In the genomic region with DNA sequence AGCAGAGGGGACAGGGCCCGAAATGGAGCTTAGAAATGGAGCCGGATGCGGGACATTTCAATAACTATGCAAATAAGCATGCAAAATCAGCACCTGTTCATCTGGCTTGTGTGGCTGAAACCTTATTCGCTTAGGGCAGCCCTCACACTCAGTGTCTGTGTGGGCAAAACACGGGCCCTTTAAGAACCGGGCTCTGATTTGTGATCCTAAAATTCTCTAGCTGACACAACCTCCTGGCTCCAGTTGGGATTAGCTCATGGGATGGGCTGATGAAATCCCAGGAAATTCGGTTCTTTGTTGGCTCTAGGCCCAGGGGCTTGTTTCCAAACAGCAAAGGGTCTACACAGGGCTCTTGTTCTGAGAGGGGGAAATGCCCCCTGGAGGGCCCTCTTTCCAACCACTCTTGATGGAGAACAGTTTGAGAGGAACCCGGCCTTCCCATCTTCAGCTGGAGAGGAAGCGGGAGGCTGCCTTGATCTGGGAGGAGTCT, we compare ENCODE assay signal across 9 mouse cellular contexts. TPM values are rescaled to one million over a fixed set of nuclear protein-coding genes. Genes with fewer than 3 reads are reported as not detected.
DNase-seq lines count a peak whose midpoint lies in the region; ATAC-seq lines count a peak whose summit lies in the region.
"Had no signal": no experiment of that assay in that cellular context is flagged by ENCODE, and none has a peak within 500 bp of the region (broad histone marks: within the 10 kb centered on the region; RNA-seq: fewer than 3 reads in every experiment).

No protein-coding gene starts in this region.

- no peaks in the 10 kb centered on the region for H3K36me3 ChIP-seq in kidney, embryonic 15.5 days
- no peaks in the 10 kb centered on the region for H3K36me3 ChIP-seq in stomach, embryonic 14.5 days (ENCODE audit: control insufficient read depth, insufficient read depth, low read length)
- H3K36me3 ChIP-seq: liver, embryonic 13.5 days had no signal

- H3K9ac ChIP-seq in kidney, embryonic 15.5 days: no peak overlapping the region
- no peak overlapping the region for H3K9ac ChIP-seq in stomach, embryonic 14.5 days (replicated peaks; ENCODE audit: low read depth, low read length)
- H3K9ac ChIP-seq: liver, embryonic 13.5 days had no signal

- peak; percentile 48 for DNase-seq in left cerebral cortex, postnatal 4 days
- DNase-seq in left cerebral cortex, postnatal 36 days (ENCODE audit: low spot score in 2 of 2): no peak
- DNase-seq in cerebellum, adult 8-10 months: peak; percentile 76
- peak; percentile 98 for DNase-seq in heart, adult 11 months
- DNase-seq in thymus, postnatal 36 days: no peak
- no peak for DNase-seq in left cerebral cortex, adult 8-10 months (ENCODE audit: low spot score in 2 of 2)
- DNase-seq: liver, embryonic 13.5 days had no signal

- H3K4me1 ChIP-seq in kidney, embryonic 15.5 days: peaks cover 49% of the 10 kb centered on the region
- peaks cover 4% of the 10 kb centered on the region; the same call in 1 of the 2 replicates for H3K4me1 ChIP-seq in stomach, embryonic 14.5 days (ENCODE audit: control insufficient read depth, insufficient read depth, low read length)

- intact Hi-C loops in left cerebral cortex, postnatal 4 days (cut with DNase I): no loop called here
- intact Hi-C loops in left cerebral cortex, postnatal 36 days (cut with DNase I): no loop called here

- peak overlapping the region; percentile 19 for H3K4me3 ChIP-seq in kidney, embryonic 15.5 days (replicated peaks)
- H3K4me3 ChIP-seq in stomach, embryonic 14.5 days (ENCODE audit: low read depth, low read length): no peak overlapping the region
- H3K4me3 ChIP-seq: liver, embryonic 13.5 days had no signal

- no peak for ATAC-seq in kidney, embryonic 15.5 days (replicated peaks; ENCODE audit: low FRiP score)
- no peak for ATAC-seq in stomach, embryonic 14.5 days (ENCODE audit: insufficient number of reproducible peaks, insufficient read depth, low FRiP score, low read depth)

- H3K27ac ChIP-seq in kidney, embryonic 15.5 days: peak overlapping the region; percentile 34
- 0 out of 2 replicates have a peak overlapping the region, but pooled peaks have one; percentile 30 for H3K27ac ChIP-seq in stomach, embryonic 14.5 days (ENCODE audit: low read length)
- H3K27ac ChIP-seq: liver, embryonic 13.5 days had no signal

- no peaks in the 10 kb centered on the region for H3K27me3 ChIP-seq in kidney, embryonic 15.5 days
- no peaks in the 10 kb centered on the region for H3K27me3 ChIP-seq in stomach, embryonic 14.5 days (ENCODE audit: control insufficient read depth, insufficient read depth, low read length)

- peak overlapping the region; percentile 42 for H3K4me2 ChIP-seq in kidney, embryonic 15.5 days
- peak overlapping the region; percentile 2; the same call in 1 of the 2 replicates for H3K4me2 ChIP-seq in stomach, embryonic 14.5 days (replicated peaks; ENCODE audit: low read depth, low read length)
- H3K4me2 ChIP-seq: liver, embryonic 13.5 days had no signal

- no peaks in the 10 kb centered on the region for H3K9me3 ChIP-seq in kidney, embryonic 15.5 days (replicated peaks)
- no peaks in the 10 kb centered on the region for H3K9me3 ChIP-seq in stomach, embryonic 14.5 days (ENCODE audit: control insufficient read depth, low read depth, low read length)
- H3K9me3 ChIP-seq: liver, embryonic 13.5 days had no signal

- 44% methylated on average over 9 of the region's 9 CpGs for WGBS in kidney, embryonic 15.5 days
- 46% methylated on average over 9 of the region's 9 CpGs for WGBS in stomach, embryonic 14.5 days

RNA-seq across cellular contexts. Expression of gene Arhgef2, which starts 10.2 kb away (rescaled TPM):
- 100 to 1,000 TPM; 129 to 134 TPM for total RNA-seq in left cerebral cortex, postnatal 4 days (2021)
- total RNA-seq in left cerebral cortex, postnatal 36 days (2021): 100 to 1,000 TPM; 250 to 281 TPM
- 99.8 and 104 TPM in 2 replicates for polyA plus RNA-seq in kidney, embryonic 15.5 days (2015; fragmentation: Nextera tagmentation; extraction: Ambion mirVana)
- 108 and 119 TPM in 2 replicates for polyA plus RNA-seq in stomach, embryonic 14.5 days (2014; fragmentation: Nextera tagmentation; extraction: Ambion mirVana)
- total RNA-seq in left cerebral cortex, adult 8-10 months (2022): 100 to 1,000 TPM; 228 to 247 (median 232) TPM

RNA-seq across cellular contexts. Expression of gene Rxfp4, which starts 37.0 kb away (rescaled TPM):
- total RNA-seq in left cerebral cortex, postnatal 4 days (2021): not detected
- not detected for total RNA-seq in left cerebral cortex, postnatal 36 days (2021)
- not detected in 2 replicates for polyA plus RNA-seq in kidney, embryonic 15.5 days (2015; fragmentation: Nextera tagmentation; extraction: Ambion mirVana)
- polyA plus RNA-seq in stomach, embryonic 14.5 days (2014; fragmentation: Nextera tagmentation; extraction: Ambion mirVana): not detected in 2 replicates
- not detected for total RNA-seq in left cerebral cortex, adult 8-10 months (2022)
- polyA plus RNA-seq: liver, embryonic 13.5 days had no signal

RNA-seq across cellular contexts. Expression of gene Ssr2, which starts 40.3 kb away (rescaled TPM):
- 100 to 1,000 TPM; 114 to 121 TPM for total RNA-seq in left cerebral cortex, postnatal 4 days (2021)
- 10 to 100 TPM; 90.4 to 94.5 TPM for total RNA-seq in left cerebral cortex, postnatal 36 days (2021)
- polyA plus RNA-seq in kidney, embryonic 15.5 days (2015; fragmentation: Nextera tagmentation; extraction: Ambion mirVana): 300 and 318 TPM in 2 replicates
- polyA plus RNA-seq in stomach, embryonic 14.5 days (2014; fragmentation: Nextera tagmentation; extraction: Ambion mirVana): 295 and 301 TPM in 2 replicates
- 10 to 100 TPM; 85.5 to 93.2 (median 89.8) TPM for total RNA-seq in left cerebral cortex, adult 8-10 months (2022)

Comparison
In these comparisons a context has a peak if more than half of its experiments do, and no peak if none do; other contexts are left out.
1. DNase-seq: peak in left cerebral cortex, postnatal 4 days (single experiment), cerebellum, adult 8-10 months (single experiment) and heart, adult 11 months (single experiment); none in left cerebral cortex, postnatal 36 days (0 of 2), thymus, postnatal 36 days (0 of 2) and left cerebral cortex, adult 8-10 months (0 of 2).